Mouse (Mus musculus) stomach, postnatal 0 days (tissue): ENCODE measurements around the gene Zfp619. TPM values are rescaled to one million over a fixed set of nuclear protein-coding genes. Genes with fewer than 3 reads are reported as not detected.
A peak's percentile ranks its signal among the peaks of the same experiment; 100 is the strongest.

ENCODE experiments used
- ATAC-seq: fragments of 200-750 bp; cut with Nextera tagmentation; 2 replicates; pipeline ENCODE4 v1.8.0; 2017; ENCODE audit not compliant: low FRiP score, low TSS enrichment
- DNase-seq: peaks from one replicate; pipeline ENCODE4 v3.0.0-alpha.2; 2016; ENCODE audit warnings: low spot score
- H3K27ac ChIP-seq: fragments of 300-500 bp; sonication (generic); replicated peaks from 2 replicates; pipeline ENCODE4 v1.5.1; 2014; ENCODE audit warnings: mild to moderate bottlenecking, control low read depth
- H3K27me3 ChIP-seq: fragments of 300-500 bp; sonication (generic); 2 replicates; pipeline ENCODE4 v1.6.1; 2014; ENCODE audit warnings: low read length; ENCODE audit not compliant: control insufficient read depth, insufficient read depth
- H3K36me3 ChIP-seq: fragments of 300-500 bp; sonication (generic); 2 replicates; pipeline ENCODE4 v1.6.1; 2014; ENCODE audit warnings: low read length, mixed read lengths; ENCODE audit not compliant: control insufficient read depth, insufficient read depth
- H3K4me1 ChIP-seq: fragments of 300-500 bp; sonication (generic); replicated peaks from 2 replicates; pipeline ENCODE4 v1.6.1; 2014; ENCODE audit warnings: antibody characterized with exemption; ENCODE audit not compliant: control insufficient read depth, insufficient read depth
- H3K4me2 ChIP-seq: fragments of 300-500 bp; sonication (generic); replicated peaks from 2 replicates; pipeline ENCODE4 v1.6.1; 2014; ENCODE audit warnings: low read depth, mild to moderate bottlenecking, control low read depth, moderate library complexity
- H3K4me3 ChIP-seq: fragments of 300-500 bp; sonication (generic); 2 replicates; pipeline ENCODE4 v1.5.1; 2014; ENCODE audit warnings: low read depth, low read length, control low read depth
- H3K9ac ChIP-seq: fragments of 300-500 bp; sonication (generic); 2 replicates; pipeline ENCODE4 v1.6.1; 2014; ENCODE audit warnings: mild to moderate bottlenecking, low read length, control low read depth, mixed read lengths
- H3K9me3 ChIP-seq: fragments of 300-500 bp; sonication (generic); 2 replicates; pipeline ENCODE4 v1.6.1; 2016; ENCODE audit warnings: low read length; ENCODE audit not compliant: control insufficient read depth
- CTCF ChIP-seq: IDR thresholded peaks from 2 replicates; pipeline ENCODE4 v1.5.1; 2016; ENCODE audit warnings: antibody characterized with exemption, low read depth, mild to moderate bottlenecking, moderate library complexity
- EP300 ChIP-seq: optimal IDR thresholded peaks from 2 replicates; pipeline ENCODE3; 2016; ENCODE audit warnings: antibody characterized with exemption
- WGBS: fragments of 180-500 bp; shearing (Covaris S2); extraction: QIAGEN DNeasy Blood & Tissue Kit; methylation state at CpG from one replicate; pipeline ENCODE4 v1.1.7; 2014; 5-methylcytosine and 5-hydroxymethylcytosine counted together
- polyA plus RNA-seq: library from polyadenylated mRNA; unstranded; fragments of >200 nt; fragmentation: Nextera tagmentation; extraction: Ambion mirVana; gene quantifications from 2 replicates; pipeline ENCODE4 v1.2.1, GENCODE M21; 2015

Zfp619 gene
- polyA plus RNA-seq = 0.50 and 0.62 TPM in 2 replicates

GRCm38 (mm10) chr7:39517616-39518177 lies at the start of gene Zfp619:
Gene Zfp619 (plus strand): TSS chr7:39517766.
- Histone ChIP-seq H3K27me3 (no peaks in the 10 kb centered on the region), H3K36me3 (no peaks in the 10 kb centered on the region), H3K9me3 (no peaks in the 10 kb centered on the region), H3K27ac (peak within 1 kb of the TSS; percentile 95), H3K4me3 (peak within 1 kb of the TSS; percentile 46), H3K9ac (peak within 1 kb of the TSS; percentile 72), H3K4me2 (peak within 1 kb of the TSS; percentile 60), H3K4me1 (no peaks in the 10 kb centered on the region)
- WGBS = under 1% methylated on average over 43 of the region's 43 CpGs
- TF ChIP-seq CTCF (peak; percentile 83), EP300 (no peak)
- peak; percentile 100 for ATAC-seq
- peak; percentile 95 for DNase-seq

- H3K9ac ChIP-seq = no peak overlapping the region
- peak; percentile 60 for ATAC-seq
- H3K27me3 ChIP-seq = no peaks in the 10 kb centered on the region
- no peaks in the 10 kb centered on the region for H3K9me3 ChIP-seq
- H3K27ac ChIP-seq = no peak overlapping the region
- no peaks in the 10 kb centered on the region for H3K4me1 ChIP-seq
- no peak overlapping the region for H3K4me3 ChIP-seq
- 69% methylated on average over 2 of the region's 2 CpGs for WGBS
- DNase-seq = no peak
- TF ChIP-seq CTCF = no peak
- no peak for TF ChIP-seq EP300
- H3K36me3 ChIP-seq = peaks cover 7% of the 10 kb centered on the region; the same call in 1 of the 2 replicates
- no peak overlapping the region for H3K4me2 ChIP-seq
These were observed 38.6 kb upstream of the Zfp619 start for GRCm38 (mm10) chr7:39479013-39479412.

GRCm38 (mm10) chr7:39484384-39484783 lies 33.2 kb upstream of the Zfp619 start:
- H3K9me3 ChIP-seq = no peaks in the 10 kb centered on the region
- DNase-seq = no peak
- no peak overlapping the region for H3K4me3 ChIP-seq
- H3K9ac ChIP-seq = no peak overlapping the region
- no peak for ATAC-seq
- no peaks in the 10 kb centered on the region for H3K4me1 ChIP-seq
- WGBS = 49% methylated on average over 6 of the region's 6 CpGs
- TF ChIP-seq EP300 = no peak
- TF ChIP-seq CTCF = peak; percentile 53
- no peaks in the 10 kb centered on the region for H3K27me3 ChIP-seq
- no peaks in the 10 kb centered on the region for H3K36me3 ChIP-seq
- H3K27ac ChIP-seq = no peak overlapping the region
- no peak overlapping the region for H3K4me2 ChIP-seq

- peak overlapping the region; percentile 40 for H3K4me3 ChIP-seq
- ATAC-seq (no peak), DNase-seq (peak; percentile 22)
- peak overlapping the region; percentile 39 for H3K9ac ChIP-seq
- peak overlapping the region; percentile 52 for H3K4me2 ChIP-seq
- no peaks in the 10 kb centered on the region for H3K27me3 ChIP-seq
- no peaks in the 10 kb centered on the region for H3K36me3 ChIP-seq
- 17% methylated on average over 22 of the region's 23 CpGs for WGBS
- TF ChIP-seq EP300 (no peak), CTCF (no peak)
- H3K9me3 ChIP-seq = no peaks in the 10 kb centered on the region
- H3K4me1 ChIP-seq = no peaks in the 10 kb centered on the region
- H3K27ac ChIP-seq = no peak overlapping the region
These were observed 30.3 kb upstream of the Zfp619 start for GRCm38 (mm10) chr7:39487159-39487853.

- ATAC-seq (no peak), DNase-seq (no peak)
- H3K4me3 ChIP-seq = peak overlapping the region; percentile 40
- WGBS = 52% methylated on average over 9 of the region's 9 CpGs
- no peaks in the 10 kb centered on the region for H3K4me1 ChIP-seq
- no peak overlapping the region for H3K9ac ChIP-seq
- TF ChIP-seq CTCF = no peak
- TF ChIP-seq EP300 = no peak
- H3K27me3 ChIP-seq = no peaks in the 10 kb centered on the region
- H3K36me3 ChIP-seq = no peaks in the 10 kb centered on the region
- H3K27ac ChIP-seq = no peak overlapping the region
- H3K4me2 ChIP-seq = peak overlapping the region; percentile 52
- H3K9me3 ChIP-seq = no peaks in the 10 kb centered on the region
These were observed 29.7 kb upstream of the Zfp619 start for GRCm38 (mm10) chr7:39487854-39488205.

GRCm38 (mm10) chr7:39494646-39495045 lies 22.9 kb upstream of the Zfp619 start:
- TF ChIP-seq CTCF (no peak), EP300 (no peak)
- Histone ChIP-seq H3K27ac (no peak overlapping the region), H3K9ac (no peak overlapping the region), H3K36me3 (no peaks in the 10 kb centered on the region), H3K4me2 (no peak overlapping the region), H3K9me3 (no peaks in the 10 kb centered on the region), H3K4me1 (no peaks in the 10 kb centered on the region), H3K27me3 (no peaks in the 10 kb centered on the region), H3K4me3 (no peak overlapping the region)
- DNase-seq (no peak), ATAC-seq (no peak)
- 77% methylated on average over 3 of the region's 3 CpGs for WGBS
